In genomic region chr7:116178916-116179315, GRCm38 (mm10) we compare ENCODE assay signal across 18 mouse cellular contexts.
"Had no signal": no experiment of that assay in that cellular context is flagged by ENCODE, and none has a peak within 500 bp of the region (broad histone marks: within the 10 kb centered on the region; RNA-seq: fewer than 3 reads in every experiment).

No protein-coding gene starts in this region.

- DNase-seq: layer of hippocampus, postnatal 36 days; liver, embryonic 13.5 days; lung, embryonic 14.5 days; lung, postnatal 36 days; right cerebral cortex, adult 18-20 months; right cerebral cortex, postnatal 14 days; right cerebral cortex, postnatal 4 days; thymus, adult 2 months; thymus, postnatal 14 days; thymus, postnatal 4 days had no signal

- H3K9ac ChIP-seq: liver, embryonic 13.5 days; lung, embryonic 14.5 days; midbrain, embryonic 13.5 days had no signal

- H3K4me3 ChIP-seq: left cerebral cortex, adult 2 months; liver, embryonic 13.5 days; megakaryocyte, embryonic 14.5 days; midbrain, embryonic 10.5 days; midbrain, embryonic 13.5 days had no signal

- H3K9me3 ChIP-seq: liver, embryonic 13.5 days; megakaryocyte, embryonic 14.5 days; midbrain, embryonic 10.5 days; midbrain, embryonic 13.5 days had no signal

- ATAC-seq: hindbrain, embryonic 16.5 days; intestine, embryonic 16.5 days; lung, postnatal 0 days; midbrain, embryonic 13.5 days had no signal

- H3K27ac ChIP-seq: liver, embryonic 13.5 days; midbrain, embryonic 10.5 days; midbrain, embryonic 13.5 days; stomach, postnatal 0 days had no signal

- H3K27me3 ChIP-seq: liver, embryonic 13.5 days; midbrain, embryonic 13.5 days had no signal

- H3K4me2 ChIP-seq: liver, embryonic 13.5 days; lung, embryonic 14.5 days; midbrain, embryonic 13.5 days had no signal

- H3K36me3 ChIP-seq: liver, embryonic 13.5 days; midbrain, embryonic 13.5 days had no signal

- H3K4me1 ChIP-seq: liver, embryonic 13.5 days; megakaryocyte, embryonic 14.5 days had no signal
